Mouse (Mus musculus) heart, adult 2 months (tissue): ENCODE data around the gene Gm20683. TPM values are rescaled to one million over a fixed set of nuclear protein-coding genes. Genes with fewer than 3 reads are reported as not detected.

Experiments
- DNase-seq, 2 experiments: peaks; one replicate each; pipeline ENCODE4 v3.0.0; 2021
- H3K27ac ChIP-seq: fragments of 200-600 bp; 2 replicates; pipeline ENCODE4 v1.8.1; 2022
- H3K27me3 ChIP-seq: fragments of 200-500 bp; 2 replicates; pipeline ENCODE4 v1.6.1; 2012; ENCODE audit warnings: mild to moderate bottlenecking, low read length, inconsistent platforms, mixed read lengths; ENCODE audit not compliant: control insufficient read depth, insufficient read depth
- H3K36me3 ChIP-seq: fragments of 200-500 bp; 2 replicates; pipeline ENCODE4 v1.6.1; 2012; ENCODE audit warnings: low read length, inconsistent platforms; ENCODE audit not compliant: control insufficient read depth, insufficient read depth
- H3K4me1 ChIP-seq: fragments of 200-500 bp; 2 replicates; pipeline ENCODE4 v1.6.1; 2011; ENCODE audit warnings: low read length; ENCODE audit not compliant: control insufficient read depth, insufficient read depth
- H3K4me3 ChIP-seq: fragments of 200-600 bp; 2 replicates; pipeline ENCODE4 v1.8.1; 2022
- H3K79me2 ChIP-seq: fragments of 200-500 bp; replicated peaks from 2 replicates; pipeline ENCODE4 v1.6.1; 2012; ENCODE audit warnings: mild to moderate bottlenecking, inconsistent platforms, low read length, moderate library complexity, mixed read lengths; ENCODE audit not compliant: control insufficient read depth, insufficient read depth
- H3K9ac ChIP-seq: fragments of 200-500 bp; 2 replicates; pipeline ENCODE4 v1.6.1; 2012; ENCODE audit warnings: low read depth, mild to moderate bottlenecking, control low read depth, inconsistent platforms, low read length, mixed read lengths
- CTCF ChIP-seq: fragments of 200-600 bp; IDR thresholded peaks from 2 replicates; pipeline ENCODE4 v1.8.1; 2022; ENCODE audit warnings: antibody characterized with exemption, mild to moderate bottlenecking, moderate library complexity
- EP300 ChIP-seq: fragments of 200-500 bp; IDR thresholded peaks from 2 replicates; pipeline ENCODE4 v1.6.1; 2011; ENCODE audit warnings: low read depth, low read length, control low read depth; ENCODE audit not compliant: insufficient read depth
- POLR2A ChIP-seq: fragments of 200-500 bp; IDR thresholded peaks from 2 replicates; pipeline ENCODE4 v1.6.1; 2011; ENCODE audit warnings: mild to moderate bottlenecking, low read depth, low read length, control low read depth; ENCODE audit not compliant: insufficient read depth
- WGBS: fragments of 180-500 bp; shearing (Covaris S2); methylation state at CpG from one replicate; pipeline ENCODE4 v1.1.7; 2018; 5-methylcytosine and 5-hydroxymethylcytosine counted together
- intact Hi-C: fragments of 180-260 bp; cut with DNase I; formaldehyde crosslinking; loops from one replicate; pipeline ENCODE4 v1.15.1; 2025
- polyA plus RNA-seq: library from polyadenylated mRNA; depleted of rRNA; stranded (reverse); fragments of >200 nt; gene quantifications from 2 replicates; pipeline ENCODE4 v1.2.3, GENCODE M21; 2012
- total RNA-seq, 2 experiments: library from RNA; stranded (reverse); gene quantifications; 2 replicates each; pipeline ENCODE4 v1.2.3; 2021

Gm20683 gene
- total and polyA plus RNA-seq, 3 experiments = 2.4 to 21.6 (median 2.9) TPM

DNA sequence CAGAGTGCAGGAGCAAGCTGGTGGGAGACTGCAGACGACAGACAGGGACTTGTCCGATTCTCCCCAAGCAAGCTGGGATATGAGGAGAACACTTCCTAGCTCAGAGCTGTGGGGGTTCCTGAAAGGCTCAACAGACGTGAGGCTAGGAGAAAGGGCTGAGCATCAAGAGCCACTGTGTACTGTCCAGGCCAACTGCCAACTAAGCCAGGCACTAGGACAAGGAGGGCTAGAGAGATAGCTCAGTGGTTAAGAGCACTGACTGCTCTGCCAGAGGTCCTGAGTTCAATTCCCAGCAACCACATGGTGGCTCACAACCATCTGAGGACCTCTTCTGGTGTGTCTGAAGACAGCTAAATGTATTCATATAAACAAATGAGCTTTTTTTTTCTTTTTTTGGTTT lies 946 bp upstream of the Gm20683 start:
- 68% methylated on average over 3 of the region's 3 CpGs for WGBS
- H3K9ac ChIP-seq = no peak overlapping the region
- H3K27me3 ChIP-seq = no peaks in the 10 kb centered on the region
- H3K4me1 ChIP-seq = peaks cover 11% of the 10 kb centered on the region
- intact Hi-C loops = no loop called here
- TF ChIP-seq EP300 (no peak), POLR2A (no peak), CTCF (no peak)
- H3K36me3 ChIP-seq = no peaks in the 10 kb centered on the region
- no peak overlapping the region for H3K27ac ChIP-seq
- DNase-seq = no peak
- no peaks in the 10 kb centered on the region for H3K79me2 ChIP-seq
- H3K4me3 ChIP-seq = no peak overlapping the region

DNA sequence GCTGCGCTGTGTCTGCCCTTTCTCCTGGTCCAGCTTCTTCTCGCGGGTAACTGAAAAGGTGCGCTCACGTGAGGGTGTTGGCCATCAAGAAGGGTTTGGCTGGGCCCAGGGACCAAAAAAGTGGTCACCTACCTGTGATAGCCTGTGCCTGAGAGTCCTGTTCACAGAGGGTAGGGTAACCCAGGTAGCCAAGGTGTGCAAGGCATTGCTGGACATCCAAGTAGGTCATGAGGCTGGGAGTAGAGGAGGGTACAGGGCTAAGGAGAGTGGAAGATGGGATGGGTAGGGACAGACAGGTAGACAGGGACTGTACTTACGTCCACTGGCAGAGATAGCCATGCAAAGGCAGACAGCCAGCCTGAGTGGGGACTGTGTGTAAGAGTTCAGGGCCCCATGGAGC lies 1.0 kb downstream of the Gm20683 start:
- H3K4me3 ChIP-seq = no peak overlapping the region
- TF ChIP-seq POLR2A (no peak), EP300 (no peak), CTCF (no peak)
- no peaks in the 10 kb centered on the region for H3K79me2 ChIP-seq
- H3K4me1 ChIP-seq = peaks cover 18% of the 10 kb centered on the region
- intact Hi-C loops = no loop called here
- no peak overlapping the region for H3K9ac ChIP-seq
- no peak for DNase-seq
- no peak overlapping the region for H3K27ac ChIP-seq
- WGBS = 94% methylated on average over 6 of the region's 6 CpGs
- no peaks in the 10 kb centered on the region for H3K36me3 ChIP-seq
- H3K27me3 ChIP-seq = no peaks in the 10 kb centered on the region

DNA sequence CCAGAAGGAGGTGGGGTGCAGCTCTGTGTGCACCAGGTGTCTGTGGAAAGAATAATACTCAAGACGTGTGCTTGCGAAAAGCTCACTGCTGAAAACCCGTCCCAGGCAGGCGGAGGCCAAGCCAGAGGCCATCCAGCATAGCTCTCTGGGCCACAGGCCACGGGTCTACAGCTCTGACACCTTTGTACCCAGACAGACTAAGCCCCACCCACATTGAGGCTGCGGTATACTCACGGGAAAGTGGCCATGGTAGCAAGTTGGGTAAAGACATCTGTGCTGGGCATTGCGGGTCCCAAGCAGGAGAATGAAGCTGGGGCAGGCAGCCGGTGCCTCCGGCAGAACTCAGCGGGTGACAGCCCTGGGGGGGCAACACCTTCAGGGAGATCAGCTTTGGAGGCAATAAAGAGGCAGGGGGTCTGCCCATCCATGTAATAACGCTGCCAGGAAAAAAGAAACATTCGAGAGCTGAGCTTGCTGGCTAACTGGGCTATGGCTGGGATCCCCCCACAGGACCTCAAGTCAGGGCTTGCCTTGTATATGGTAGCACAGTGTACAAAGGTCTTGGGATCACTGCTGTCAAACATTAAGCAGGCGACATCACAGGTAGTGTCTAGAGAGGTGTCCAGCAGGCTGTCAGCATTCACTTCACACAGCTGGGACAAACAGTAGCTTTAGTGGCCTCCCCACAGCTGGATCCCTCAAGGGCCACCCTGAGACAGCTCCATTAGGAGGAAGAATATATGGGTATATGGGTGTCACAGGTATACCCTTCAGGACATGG lies 1.9 kb downstream of the Gm20683 start:
- intact Hi-C loops = no loop called here
- H3K79me2 ChIP-seq = peaks cover 2% of the 10 kb centered on the region
- H3K36me3 ChIP-seq = no peaks in the 10 kb centered on the region
- 80% methylated on average over 14 of the region's 14 CpGs for WGBS
- DNase-seq = no peak
- TF ChIP-seq CTCF (no peak), POLR2A (no peak), EP300 (no peak)
- no peak overlapping the region for H3K4me3 ChIP-seq
- peaks cover 21% of the 10 kb centered on the region for H3K4me1 ChIP-seq
- no peaks in the 10 kb centered on the region for H3K27me3 ChIP-seq
- no peak overlapping the region for H3K9ac ChIP-seq
- H3K27ac ChIP-seq = no peak overlapping the region

DNA sequence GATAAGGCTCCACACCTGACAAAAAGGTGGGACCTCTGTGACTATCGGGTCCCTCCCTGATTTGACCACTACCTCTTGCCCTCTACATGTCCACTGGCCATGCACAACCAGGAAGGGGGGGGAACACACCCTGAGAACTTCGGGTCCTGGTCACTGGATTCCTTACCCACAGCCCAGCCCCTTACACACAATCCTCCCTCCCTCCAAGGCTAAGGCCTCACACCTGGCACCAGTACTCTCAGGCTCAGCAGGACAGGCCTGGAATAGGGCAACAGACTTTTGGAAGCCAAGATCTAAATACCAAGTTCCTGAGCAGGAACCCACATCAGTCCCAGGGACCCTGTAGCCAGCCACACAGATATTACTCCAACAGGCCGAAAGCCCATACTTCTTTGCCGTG lies 2.7 kb downstream of the Gm20683 start:
- H3K4me1 ChIP-seq = peaks cover 24% of the 10 kb centered on the region
- intact Hi-C loops = no loop called here
- WGBS = 80% methylated on average over 4 of the region's 4 CpGs

DNA sequence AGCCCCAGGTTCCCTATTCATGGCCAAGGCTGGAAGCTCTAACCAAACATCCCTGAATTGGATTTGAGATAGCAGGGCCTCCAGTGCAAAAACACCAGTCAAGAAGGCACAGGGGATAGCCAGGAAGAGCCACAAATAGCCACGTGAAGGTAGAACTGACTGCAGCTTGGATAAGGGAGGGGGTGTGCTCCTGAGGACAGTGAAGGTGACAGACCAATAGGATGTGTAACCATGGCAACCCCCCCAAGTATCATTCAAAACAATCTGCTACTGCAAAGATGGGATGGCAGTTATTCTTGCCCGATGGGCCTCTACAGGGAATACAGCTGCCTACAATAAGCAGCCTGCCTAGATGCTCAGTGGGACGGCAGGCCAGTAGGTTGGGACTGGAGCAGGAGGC lies 4.0 kb downstream of the Gm20683 start:
- DNase-seq = no peak
- peaks cover 2% of the 10 kb centered on the region for H3K79me2 ChIP-seq
- H3K27ac ChIP-seq = peak overlapping the region; percentile 73
- WGBS = 39% methylated on average over 3 of the region's 3 CpGs
- TF ChIP-seq EP300 (no peak), POLR2A (no peak), CTCF (no peak)
- intact Hi-C loops = no loop called here
- no peaks in the 10 kb centered on the region for H3K36me3 ChIP-seq
- peaks cover 18% of the 10 kb centered on the region for H3K4me1 ChIP-seq
- no peaks in the 10 kb centered on the region for H3K27me3 ChIP-seq
- H3K4me3 ChIP-seq = no peak overlapping the region
- no peak overlapping the region for H3K9ac ChIP-seq

More for the DNA sequence above, 2.7 kb downstream of the Gm20683 start:
- no peak for DNase-seq
- Histone ChIP-seq H3K79me2 (peaks cover 2% of the 10 kb centered on the region), H3K27me3 (no peaks in the 10 kb centered on the region), H3K27ac (no peak overlapping the region), H3K4me3 (no peak overlapping the region), H3K9ac (no peak overlapping the region), H3K36me3 (no peaks in the 10 kb centered on the region)
- no peak for TF ChIP-seq EP300

DNA sequence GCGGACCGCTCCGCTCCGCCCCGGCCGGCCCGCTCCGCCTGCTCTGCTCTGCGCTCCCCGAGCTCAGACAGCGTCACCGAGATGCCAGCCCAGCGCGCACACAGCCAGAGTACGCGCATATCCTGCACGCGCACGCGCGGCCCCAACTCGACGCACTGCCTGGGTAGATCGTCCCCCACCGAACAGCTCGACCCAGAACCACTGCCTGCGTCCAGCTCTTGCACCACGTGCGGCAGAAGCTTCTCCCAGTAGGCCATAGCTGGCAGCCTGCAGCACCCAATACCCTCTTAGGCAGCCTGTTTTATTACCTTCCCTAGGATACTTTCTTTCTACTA lies 4.5 kb downstream of the Gm20683 start, which contains the start of gene Rhbdl1:
Gene Rhbdl1 (minus strand): TSS at position 220 of the 335 bp plus-strand sequence.
- WGBS = 5% methylated on average over 29 of the region's 29 CpGs
- peak within 1 kb of the TSS; percentile 40 for H3K4me3 ChIP-seq
- peak; percentile 76 to 84 for DNase-seq
- H3K9ac ChIP-seq = peak within 1 kb of the TSS; percentile 59
- H3K79me2 ChIP-seq = peaks cover 2% of the 10 kb centered on the region
- H3K36me3 ChIP-seq = no peaks in the 10 kb centered on the region
- H3K27ac ChIP-seq = peak within 1 kb of the TSS; percentile 73
- H3K4me1 ChIP-seq = peaks cover 18% of the 10 kb centered on the region
- intact Hi-C loops = no loop called here
- no peaks in the 10 kb centered on the region for H3K27me3 ChIP-seq
- no peak for TF ChIP-seq CTCF
- TF ChIP-seq POLR2A = peak; percentile 71
- TF ChIP-seq EP300 = peak; percentile 51; the same call in 1 of the 2 replicates
